Mouse (Mus musculus): ENCODE measurements around the gene Rnf11.
A peak's percentile ranks its signal among the peaks of the same experiment; 100 is the strongest.

The Rnf11 gene

DNA sequence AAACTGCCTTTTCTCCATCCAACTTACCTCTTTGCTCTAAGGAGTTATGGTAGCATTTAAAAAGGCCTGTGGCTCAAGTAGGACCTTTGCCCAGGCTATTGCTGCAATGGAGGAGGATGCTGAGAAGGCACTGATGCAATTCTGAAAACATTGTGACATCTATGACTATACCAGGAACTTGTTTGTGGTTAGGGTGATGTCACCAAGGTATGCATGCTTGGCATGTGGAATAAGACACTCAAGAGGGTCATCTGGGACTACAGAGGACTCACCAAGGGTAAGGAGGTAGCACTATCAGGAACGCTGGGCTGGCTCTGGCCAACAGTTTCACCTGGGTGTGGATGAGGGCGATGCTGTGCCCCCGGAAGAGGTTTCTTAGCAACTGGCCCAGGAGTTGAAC lies at the start of gene Rnf11:
Gene Rnf11 (minus strand): TSS at position 108 of the 400 bp plus-strand sequence.
- no peak for DNase-seq (ENCODE audit: low read depth, low spot score)

DNA sequence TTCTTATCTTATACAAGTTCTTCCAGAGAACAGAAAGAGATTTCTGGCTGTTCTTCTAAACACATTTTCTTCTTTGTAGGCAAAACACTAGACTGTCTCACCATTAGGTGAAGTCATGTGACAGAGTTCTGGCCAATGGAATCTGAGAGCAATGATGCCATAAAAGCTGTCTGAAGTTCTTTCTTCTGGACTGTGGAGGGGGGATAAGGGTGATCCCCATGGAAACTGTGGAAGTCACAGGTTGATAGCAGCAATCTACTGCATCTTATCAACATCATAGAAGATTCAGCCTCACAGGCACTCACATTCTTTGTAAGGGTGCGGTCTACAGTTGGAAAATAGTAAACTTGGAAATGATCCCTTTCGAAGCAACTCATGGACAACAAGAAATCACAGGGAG lies 46.6 kb upstream of the Rnf11 start, which contains the start of gene 4930522H14Rik:
Gene 4930522H14Rik (minus strand): TSS at position 187 of the 400 bp plus-strand sequence.
- no peak for DNase-seq (ENCODE audit: low read depth, low spot score)

DNA sequence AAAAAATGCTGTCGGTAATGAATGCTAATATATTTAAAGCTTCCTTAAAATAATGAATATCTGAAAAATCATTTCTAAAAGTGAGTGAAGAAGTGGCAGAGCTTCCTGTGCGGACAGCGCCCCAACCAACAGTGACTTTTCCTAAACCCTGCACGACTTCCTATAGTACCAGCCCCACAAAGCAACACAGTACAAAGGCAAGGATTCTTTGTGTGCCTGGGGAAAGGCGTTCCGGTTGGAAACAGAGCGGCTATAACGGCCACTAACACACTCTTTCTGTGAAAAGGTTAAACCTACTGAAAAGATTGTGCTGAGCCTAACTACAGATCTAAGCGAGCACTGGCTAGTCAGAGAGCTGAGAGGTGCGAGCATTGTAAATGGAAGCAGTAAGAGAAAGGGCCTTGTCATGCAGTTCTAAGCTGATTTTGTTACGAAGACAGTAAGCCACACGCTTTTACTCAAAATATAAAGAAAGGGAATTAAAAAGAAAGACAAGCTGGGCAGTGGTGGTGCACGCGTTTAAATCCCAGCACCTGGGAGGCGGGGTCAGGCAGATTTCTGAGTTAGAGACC lies 45.8 kb upstream of the Rnf11 start:
- no peak for DNase-seq (ENCODE audit: low read depth, low spot score)

DNA sequence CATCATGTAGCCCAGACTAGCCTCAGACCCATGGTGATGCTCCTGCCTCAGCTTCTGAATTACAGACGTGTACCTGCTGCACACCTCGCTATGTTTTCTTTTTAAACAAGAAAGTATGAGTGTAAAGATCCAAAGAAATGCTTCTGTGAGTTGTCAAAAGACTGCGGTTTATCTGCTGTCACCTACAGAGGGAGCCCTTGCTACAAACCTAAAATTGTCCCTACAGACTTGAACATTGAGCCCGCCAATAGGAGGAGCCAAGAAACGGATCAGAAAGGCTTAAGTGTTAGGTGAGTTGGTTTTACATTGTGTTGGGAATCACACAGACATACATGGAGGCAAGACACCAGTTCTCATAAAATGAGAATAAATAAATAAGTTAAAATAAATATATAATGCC lies 20.4 kb upstream of the Rnf11 start:
- peak; percentile 62 for DNase-seq (ENCODE audit: low read depth, low spot score)

DNA sequence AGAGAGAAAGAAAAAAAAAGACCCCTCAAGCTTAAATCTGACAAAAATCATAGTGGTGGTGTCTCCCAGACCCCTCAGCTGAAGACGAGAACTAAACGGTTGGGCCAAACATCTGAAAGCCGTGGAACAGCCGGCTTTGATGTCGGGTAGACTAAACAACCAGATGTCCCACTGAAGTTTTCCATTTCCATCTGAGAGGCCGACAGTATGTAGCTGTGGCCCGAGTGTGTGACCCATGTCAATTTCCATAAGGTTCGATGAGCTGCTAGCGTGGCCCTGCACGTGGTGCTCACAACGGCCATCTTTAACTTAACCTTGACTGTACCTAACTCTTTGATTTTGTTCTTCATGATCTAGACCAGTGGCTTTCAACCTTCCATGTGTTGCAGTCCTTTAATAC lies 13.9 kb upstream of the Rnf11 start:
- no peak for DNase-seq (ENCODE audit: low read depth, low spot score)

DNA sequence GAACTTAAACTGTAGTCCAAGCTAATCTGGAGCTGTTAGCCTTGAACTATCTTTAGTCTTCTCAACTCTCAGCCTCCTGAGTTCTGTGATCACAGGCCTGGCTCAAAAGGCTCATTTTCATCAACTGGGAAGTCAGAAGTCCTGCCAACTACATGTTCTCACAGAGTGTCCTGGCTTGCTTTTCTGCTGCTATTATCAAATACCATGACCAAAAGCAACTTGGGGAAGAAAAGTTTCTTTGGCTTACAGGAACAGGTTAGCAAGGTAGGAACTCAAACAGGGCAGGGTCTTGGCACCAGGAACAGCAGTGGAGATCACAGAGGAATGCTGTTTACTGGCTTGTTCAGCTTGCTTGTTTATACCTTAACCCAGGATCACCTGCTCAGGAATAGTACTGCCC lies 9.1 kb upstream of the Rnf11 start:
- DNase-seq (ENCODE audit: low read depth, low spot score), result no peak

DNA sequence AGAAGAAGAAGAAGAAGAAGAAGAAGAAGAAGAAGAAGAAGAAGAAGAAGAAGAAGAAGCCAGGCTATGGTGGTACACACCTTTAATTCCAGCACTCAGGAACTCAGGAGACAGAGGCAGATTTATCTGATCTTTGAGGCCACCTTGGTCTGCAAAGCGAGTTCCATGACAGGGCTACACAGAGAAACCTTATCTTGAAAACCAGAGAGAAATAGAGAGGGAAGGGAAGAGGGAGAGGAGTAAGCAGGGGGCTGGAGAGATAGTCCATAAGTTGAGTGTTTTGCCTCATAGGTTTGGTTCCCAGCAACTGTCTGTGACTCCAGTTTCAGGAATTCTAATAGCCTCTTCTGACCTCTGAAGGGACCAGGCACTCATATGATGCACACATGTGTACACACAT lies 4.3 kb upstream of the Rnf11 start:
- no peak for DNase-seq (ENCODE audit: low read depth, low spot score)

DNA sequence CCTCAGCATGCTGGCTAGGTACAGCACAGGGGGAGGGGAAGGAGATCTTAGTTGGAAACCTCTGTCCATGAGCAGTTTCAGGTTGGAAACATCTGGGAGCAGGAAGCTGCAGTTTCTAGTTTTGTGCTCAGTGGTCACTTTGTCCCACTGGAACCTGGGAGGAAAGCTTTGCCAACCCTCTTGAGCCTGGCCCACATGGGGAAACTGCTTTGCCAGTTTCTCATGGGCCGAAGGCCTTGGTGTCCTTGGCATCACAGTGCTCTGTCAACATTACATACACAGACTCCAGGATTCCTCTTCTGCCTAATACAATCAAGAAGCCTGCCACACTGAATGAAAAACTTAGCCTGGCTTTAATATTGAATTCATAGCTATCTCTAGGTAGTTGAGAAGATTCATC lies 1.8 kb downstream of the Rnf11 start:
- DNase-seq (ENCODE audit: low read depth, low spot score), result no peak

DNA sequence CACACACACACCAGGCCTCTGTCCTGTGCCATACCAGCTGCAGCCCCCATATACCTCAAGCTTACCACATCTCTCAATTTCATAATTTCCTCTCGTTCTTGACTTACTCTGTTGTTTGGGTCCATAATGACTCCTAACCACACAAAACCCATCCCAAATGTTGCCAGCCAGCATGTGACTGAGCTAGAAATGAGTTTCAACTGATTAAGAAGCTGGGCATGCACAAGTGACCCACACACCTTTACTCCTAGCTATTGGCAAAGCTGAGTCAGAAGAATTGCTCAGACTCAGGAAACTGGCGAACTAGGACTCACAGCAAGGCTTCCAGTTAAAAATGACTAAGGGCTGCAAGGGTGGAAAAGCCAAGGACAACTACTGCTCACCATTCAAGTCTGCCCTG lies 3.1 kb downstream of the Rnf11 start:
- no peak for DNase-seq (ENCODE audit: low read depth, low spot score)

DNA sequence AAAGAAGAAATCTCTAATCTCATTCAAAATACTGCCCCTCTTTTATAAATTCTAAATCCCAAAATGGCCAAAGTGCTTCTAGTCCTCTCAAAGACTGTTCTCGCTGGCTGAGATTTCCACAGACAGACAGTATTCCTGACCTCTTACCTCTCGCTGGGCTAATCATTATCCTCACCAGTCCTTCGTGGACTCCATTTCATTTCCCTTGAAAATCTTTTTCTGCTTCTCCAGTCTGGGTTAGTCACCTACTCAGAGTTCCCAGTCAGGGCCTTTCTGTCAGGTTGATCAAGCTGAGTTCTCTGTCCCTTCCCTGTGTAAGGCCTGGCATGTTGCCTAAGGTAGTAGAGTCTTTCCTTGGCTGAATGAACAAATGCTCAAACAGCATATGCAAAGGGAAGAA lies 7.1 kb downstream of the Rnf11 start:
- no peak for DNase-seq (ENCODE audit: low read depth, low spot score)

DNA sequence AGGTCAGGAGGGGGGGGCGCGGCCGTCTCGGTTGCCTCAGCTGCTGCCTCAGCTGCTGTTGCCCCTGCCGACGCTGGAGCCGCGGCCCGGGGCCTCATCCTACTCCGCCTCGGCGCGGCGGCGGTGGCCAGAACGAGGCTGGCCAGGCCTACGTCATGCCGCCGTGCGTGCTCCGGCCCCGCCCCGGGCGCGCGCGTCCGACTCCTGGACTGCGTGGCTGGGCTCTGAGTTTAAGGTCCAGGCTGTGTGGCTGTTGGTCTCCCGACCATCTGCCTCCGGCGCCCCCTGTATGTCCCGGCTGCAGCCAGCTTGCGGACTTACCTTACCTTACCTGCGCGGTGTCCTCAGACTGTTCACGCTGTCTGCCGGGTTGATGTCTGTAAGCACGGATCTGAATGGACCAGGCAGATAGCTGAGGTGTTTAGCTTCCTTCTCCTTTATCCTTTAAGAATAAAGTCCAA lies 7.9 kb downstream of the Rnf11 start:
- DNase-seq (ENCODE audit: low read depth, low spot score), result peak; percentile 69

DNA sequence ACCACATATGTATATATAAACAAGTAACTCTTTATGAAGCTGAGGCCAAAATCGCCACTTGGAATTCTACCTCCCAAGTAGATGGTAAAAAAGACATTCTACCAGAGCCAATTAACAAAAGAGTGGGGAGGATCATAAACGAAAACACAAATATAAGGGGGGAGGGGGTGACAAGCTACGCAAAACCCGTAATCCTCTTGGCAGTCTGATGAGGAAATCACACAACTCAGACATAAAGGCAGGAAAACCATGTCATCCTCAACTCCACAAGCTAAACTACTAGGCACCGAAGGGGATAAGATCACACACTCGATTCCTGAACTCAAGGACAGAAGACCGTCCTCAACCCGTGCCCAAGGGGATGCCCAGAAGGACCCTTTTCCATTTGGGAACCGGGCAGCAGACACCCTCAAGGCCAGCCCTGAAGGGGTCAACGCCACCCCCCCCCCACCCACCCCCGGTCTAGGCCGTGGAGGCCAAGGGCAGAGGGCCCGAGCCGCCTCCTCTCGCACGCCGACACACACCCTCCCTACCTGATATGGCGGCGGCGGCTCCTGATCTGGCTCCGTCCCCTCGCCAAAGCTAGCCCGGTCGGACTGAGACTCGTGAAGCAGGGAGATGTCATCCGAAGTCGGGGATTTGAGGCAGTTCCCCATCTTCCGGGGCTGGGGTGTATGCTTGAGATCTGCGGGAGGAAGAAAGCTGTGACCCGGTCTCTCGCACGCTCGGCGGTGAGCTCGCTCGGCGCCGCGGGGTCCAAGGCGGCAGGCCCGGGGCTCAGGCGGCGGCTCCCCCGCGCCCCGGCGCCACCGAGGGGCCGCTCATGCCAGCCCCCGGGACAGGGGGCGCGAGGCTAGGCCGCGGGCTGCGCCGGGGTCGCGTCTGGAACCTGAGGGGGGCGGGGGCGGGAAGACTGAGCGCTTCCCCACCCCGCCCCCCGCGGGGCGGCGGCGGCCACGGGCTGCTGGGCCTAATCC lies 8.7 kb downstream of the Rnf11 start:
- no peak for DNase-seq (ENCODE audit: low read depth, low spot score)

DNA sequence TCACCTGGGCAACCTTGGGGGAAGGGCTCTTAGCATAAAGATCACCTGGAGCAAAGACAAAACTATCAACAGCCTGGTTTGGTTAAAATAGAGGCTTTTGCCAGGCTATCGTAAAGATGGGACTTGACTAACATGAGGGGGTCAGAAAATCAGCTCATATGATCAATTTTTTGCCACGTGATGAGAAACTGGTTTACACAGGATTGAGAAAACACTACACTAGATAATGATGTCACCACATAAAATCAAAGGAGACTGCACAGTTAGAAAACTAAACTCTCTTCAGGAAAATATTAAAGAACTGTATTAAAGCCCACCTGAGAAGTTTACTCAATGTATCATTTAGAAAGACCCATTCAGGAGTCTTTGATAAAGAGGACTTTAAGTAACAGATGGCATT lies 9.4 kb downstream of the Rnf11 start:
- no peak for DNase-seq (ENCODE audit: low read depth, low spot score)

DNA sequence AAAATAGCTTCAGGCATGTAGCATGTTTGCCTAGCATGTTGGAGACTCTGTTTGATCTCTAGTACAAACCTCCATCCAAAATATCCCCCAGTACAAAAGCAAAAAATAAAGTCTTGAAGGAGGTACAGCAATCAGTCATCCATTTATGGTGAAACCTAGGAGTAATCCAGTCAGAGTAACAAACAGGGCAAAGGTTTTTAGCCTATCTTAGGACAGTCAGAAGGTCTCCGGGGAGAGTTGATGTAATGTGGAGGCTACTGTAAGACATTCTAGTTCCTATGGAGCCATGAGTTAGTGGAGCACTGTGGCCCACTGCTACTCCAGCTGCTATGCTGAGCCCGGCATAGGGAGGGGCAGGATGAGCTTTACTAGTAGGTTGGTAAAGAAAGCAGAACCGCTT lies 12.0 kb downstream of the Rnf11 start:
- no peak for DNase-seq (ENCODE audit: low read depth, low spot score)

DNA sequence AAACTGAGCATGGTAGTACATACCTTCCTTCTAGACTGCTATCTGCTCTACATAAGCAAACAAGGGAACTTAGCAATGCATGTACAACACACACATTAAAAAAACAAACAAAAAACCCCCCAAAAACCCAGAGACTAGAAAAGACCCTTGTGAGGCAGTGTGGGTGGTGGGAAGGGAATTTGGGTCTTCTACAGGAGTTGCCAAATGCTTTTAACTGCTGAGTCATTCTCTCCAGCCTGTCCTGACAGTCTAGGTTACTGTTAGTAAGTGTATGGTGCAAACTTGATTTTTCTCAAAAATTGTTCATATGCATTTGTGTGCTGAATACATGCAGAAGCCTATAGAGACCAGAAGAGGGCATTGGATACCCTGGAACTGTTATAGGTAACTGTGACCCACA lies 12.9 kb downstream of the Rnf11 start:
- DNase-seq (ENCODE audit: low read depth, low spot score), result no peak

DNA sequence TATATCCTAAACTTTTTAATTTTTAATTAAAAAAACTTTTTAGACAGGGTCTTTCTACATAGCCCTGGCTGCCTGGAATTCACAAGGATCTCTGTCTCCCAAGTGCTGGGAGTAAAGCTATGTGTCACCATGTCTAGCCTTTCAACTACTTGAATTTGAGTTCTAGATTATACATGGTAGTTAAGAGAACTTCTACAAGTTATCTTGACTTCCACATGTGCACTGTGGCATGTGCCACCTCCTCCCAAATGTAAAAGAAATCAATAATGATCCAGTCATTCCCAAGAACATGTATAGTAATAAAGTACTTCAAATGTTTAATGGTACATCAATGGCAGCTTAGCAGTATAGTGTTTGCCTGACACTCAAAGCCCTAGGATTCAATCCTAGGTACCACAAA lies 16.8 kb downstream of the Rnf11 start:
- no peak for DNase-seq (ENCODE audit: low read depth, low spot score)

DNA sequence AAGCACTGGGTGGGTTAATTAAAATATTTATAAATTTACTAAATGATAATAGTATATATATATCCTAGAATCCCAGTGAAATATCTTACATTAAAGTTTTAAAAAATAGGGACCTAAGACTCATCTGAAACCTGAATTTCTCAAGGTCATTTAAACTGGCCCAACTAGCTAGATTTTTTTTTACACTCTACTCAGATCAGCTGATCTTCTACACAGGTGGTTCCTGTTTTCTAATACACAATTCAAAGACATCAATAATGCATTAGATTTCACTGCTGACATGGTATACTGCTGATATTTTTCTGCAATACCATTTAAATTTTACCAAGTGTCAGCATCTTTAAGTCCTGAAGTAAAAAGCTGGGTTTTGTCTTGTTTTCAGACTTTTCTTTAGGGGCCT lies 20.6 kb downstream of the Rnf11 start:
- no peak for DNase-seq (ENCODE audit: low read depth, low spot score)

DNA sequence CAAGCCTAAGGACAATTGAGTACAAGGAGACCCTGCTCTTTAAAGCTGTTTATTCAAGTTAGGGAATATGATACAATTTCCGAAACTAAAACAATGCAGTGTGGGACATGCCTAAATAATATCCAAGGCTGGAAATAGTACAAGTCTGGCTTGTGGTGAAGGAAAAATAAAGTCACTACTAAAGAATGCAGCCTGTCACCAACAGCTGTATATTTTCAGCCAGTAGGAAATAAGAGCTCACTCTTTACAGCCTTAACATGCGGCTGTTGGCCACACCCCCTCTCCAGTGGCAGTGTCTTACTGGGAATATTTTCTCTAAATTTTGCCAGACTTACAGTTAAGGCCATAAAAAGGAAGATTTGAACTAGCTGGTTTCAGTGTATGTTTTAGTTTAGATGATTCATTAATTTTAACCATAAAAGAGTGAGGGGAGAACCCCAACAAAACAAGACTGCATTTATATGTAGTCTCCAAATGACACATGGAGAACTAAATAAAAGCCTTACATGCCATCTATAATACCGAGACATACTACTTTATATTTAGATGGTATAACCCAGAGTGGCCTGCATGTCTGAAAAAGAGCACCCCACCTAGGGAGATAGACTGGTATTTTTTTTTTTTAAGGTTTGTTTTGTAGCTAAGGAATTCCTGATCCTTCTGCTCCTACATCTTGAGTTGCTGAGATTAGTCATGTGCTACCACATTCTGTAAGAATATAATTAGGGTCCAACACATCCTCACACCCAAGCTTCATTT lies 23.9 kb downstream of the Rnf11 start:
- DNase-seq (ENCODE audit: low read depth, low spot score), result no peak

DNA sequence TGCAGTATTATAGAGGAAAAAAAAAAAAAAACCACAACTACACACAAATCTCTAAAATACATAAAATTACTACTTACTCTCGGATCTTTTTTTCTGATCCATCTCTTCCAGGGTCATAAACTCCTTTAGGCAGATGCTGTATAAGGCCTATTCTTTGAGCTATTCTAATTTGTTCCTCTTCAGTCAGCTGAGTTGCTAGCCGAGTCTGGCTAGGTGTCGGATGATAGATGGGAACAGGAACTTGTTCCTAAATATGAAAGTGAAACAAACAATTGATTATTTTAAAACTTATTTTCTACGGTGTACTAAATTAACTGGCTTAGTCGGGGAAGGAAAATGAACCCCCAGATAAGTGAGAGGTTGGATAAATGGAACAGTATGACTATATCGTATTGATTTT lies 27.7 kb downstream of the Rnf11 start:
- no peak for DNase-seq (ENCODE audit: low read depth, low spot score)

DNA sequence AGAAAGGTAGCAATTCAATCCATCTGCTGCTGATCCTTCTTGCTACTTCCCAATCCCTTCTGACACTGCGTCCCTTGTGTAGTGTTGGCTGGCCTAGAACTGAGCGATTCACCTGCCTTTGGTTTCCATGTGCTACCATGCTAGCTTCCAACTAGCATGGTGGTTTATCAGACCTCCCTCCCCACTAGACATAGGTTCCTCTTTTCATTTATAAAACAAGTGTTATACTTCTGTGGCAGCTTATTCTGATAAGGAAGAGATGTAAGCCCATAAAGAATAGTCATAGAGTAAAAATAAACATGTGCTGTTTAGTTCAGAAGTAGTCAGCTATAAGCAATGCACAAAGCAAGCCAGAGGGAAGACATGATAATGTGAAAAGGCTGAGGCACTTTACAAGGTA lies 36.0 kb downstream of the Rnf11 start:
- DNase-seq (ENCODE audit: low read depth, low spot score), result no peak

DNA sequence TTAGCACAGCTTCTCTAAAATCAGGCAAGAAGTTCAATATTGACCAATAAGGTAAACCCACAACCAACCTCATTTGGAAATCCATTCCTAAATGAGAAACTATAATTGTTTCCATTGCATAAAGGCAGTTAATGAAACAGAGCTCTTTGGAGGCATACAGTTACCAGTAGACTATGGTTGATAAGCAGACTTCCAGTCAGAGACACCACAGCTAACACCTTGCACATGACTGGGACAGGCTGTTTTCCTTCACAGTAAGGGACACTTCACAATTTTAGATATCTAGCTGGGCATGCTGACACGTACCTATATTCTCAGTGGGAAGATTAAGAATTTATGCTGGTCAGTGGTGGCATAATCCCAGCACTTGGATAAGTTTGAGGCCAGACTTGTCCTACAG lies 38.6 kb downstream of the Rnf11 start:
- DNase-seq (ENCODE audit: low read depth, low spot score), result no peak

DNA sequence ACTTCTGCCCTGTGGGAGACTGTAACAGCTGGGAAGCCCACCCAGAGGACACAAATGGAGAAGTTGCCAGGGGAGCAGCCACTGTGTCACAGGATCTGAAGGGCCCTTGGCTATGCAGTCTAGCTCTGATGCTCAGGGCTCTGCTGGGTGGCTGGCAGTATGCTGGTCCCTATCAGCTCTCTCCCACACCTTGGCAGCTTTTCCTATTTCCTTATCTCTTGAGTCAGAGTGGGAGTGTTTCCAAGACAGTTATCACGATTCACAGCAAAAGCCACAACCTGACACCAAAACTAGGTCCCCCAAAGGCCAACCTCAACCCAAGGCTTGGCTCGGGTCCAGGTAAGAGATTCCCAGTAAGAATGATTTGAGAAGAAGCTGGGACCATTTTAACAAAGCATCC lies 39.1 kb downstream of the Rnf11 start:
- peak; percentile 75 for DNase-seq (ENCODE audit: low read depth, low spot score)

Measured in c-Kit-negative CD71-positive TER-119-positive erythroid progenitor cells, embryonic 14.5 days (primary cell).